Mouse (Mus musculus) c-Kit-positive CD71-negative TER-119-negative erythroid progenitor cells, embryonic 14.5 days (primary cell): Measurements from ENCODE around the gene Ufc1.

Experiments
- DNase-seq: peaks from one replicate; pipeline ENCODE4 v3.0.0-alpha.2; 2013; ENCODE audit warnings: low read depth

Gene Ufc1

GRCm38 (mm10) chr1:171271196-171271595 lies 23.6 kb downstream of the Ufc1 start:
- DNase-seq = no peak

DNA sequence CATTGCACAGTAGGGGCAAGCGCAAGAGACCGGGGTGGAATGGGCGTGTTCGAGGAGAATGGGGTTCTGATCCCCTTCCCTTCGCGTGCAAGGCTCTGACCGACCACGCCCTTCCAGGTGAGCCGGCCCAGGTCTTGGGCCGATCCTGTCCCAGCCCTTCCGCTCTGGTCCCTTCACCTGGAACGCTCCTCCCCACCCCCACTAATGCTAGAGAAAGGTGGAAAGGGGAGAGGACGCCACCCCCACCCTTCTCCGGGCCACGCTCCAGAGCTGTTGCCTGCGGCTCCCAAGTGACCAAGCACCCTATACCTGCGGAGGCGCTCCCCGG lies 24.3 kb downstream of the Ufc1 start:
- no peak for DNase-seq

- DNase-seq = peak; percentile 85
Observed at GRCm38 (mm10) chr1:171269848-171270572, 24.8 kb downstream of the Ufc1 start, which contains the start of gene B4galt3. Gene B4galt3 (plus strand): TSS chr1:171270328.

- DNase-seq = no peak
Observed at GRCm38 (mm10) chr1:171268341-171268740, 26.5 kb downstream of the Ufc1 start.

DNA sequence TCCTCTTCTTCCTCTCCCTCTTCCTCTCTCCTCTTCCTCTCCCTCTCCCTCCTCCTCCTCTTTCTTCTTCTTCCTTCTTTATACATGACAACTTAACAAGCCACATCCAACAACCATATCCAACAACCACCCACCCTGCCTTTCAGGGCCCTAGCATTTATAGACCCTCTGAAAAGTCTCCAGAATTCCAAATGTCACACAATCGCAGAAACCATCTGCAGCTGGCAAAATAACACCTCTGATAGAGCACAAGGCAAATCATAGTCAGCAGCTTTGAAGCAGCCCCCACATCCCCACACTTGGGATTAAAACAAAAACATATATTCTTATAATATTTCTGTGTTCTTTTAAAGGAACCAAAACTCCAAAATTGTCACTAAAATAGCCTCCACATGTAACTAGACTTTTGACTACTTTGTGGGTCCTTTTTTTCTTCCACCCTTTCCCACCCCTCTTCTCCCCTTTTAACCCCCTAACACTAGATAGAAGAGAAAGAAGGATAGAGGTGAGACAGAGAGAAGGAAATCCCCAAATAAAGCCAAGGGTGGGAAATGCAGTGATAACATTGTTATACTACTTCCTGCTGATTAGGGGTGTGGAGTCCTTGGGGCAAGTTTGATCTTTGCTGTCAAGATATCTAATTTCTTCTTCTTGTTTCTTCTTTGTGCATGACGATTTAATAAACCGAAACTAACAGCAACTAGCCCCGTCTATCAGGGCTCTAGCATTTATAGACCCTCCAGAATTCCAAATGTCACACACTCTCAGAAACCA lies 28.7 kb downstream of the Ufc1 start:
- DNase-seq = no peak

DNA sequence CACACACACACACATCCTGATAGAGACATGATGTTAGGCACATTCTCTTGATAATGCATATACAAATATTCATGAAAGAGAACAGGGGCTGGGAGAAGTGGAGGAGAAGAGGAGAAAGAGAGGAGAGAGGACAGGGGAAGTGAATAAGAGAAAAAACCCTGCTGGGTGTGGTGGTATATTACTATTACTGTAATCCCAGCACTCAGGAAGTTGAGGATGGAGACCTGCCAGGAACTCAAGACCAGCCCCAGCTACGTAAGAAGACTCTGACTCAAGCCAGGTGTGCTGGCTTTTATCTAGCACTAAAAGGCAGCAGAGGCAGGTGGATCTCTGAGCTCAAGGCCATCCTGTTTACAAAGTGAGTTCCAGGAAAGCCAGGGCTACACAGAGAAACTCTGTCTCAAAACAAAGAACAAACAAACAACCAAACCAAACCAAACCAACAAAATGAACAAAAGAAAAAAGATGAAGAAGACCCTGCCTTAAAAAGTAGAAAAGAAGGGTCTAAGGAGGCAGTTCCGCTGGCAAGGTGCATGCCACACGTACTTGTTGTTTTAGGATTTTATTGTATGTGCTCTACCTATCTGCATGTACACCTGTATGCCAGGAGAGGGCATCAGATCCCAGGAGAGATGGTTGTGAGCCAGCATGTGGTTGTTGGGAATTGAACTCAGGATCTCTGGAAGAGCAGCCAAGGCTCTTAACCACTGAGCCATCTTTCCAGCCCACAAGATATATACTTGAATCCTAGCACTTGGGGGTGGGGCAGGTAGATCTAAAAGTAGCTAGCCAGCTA lies 31.0 kb downstream of the Ufc1 start:
- no peak for DNase-seq

- no peak for DNase-seq
Observed at GRCm38 (mm10) chr1:171263185-171263611, 31.6 kb downstream of the Ufc1 start.

GRCm38 (mm10) chr1:171262594-171263130 lies 32.2 kb downstream of the Ufc1 start:
- DNase-seq = no peak

- no peak for DNase-seq
Observed at GRCm38 (mm10) chr1:171260316-171260715, 34.5 kb downstream of the Ufc1 start.

DNA sequence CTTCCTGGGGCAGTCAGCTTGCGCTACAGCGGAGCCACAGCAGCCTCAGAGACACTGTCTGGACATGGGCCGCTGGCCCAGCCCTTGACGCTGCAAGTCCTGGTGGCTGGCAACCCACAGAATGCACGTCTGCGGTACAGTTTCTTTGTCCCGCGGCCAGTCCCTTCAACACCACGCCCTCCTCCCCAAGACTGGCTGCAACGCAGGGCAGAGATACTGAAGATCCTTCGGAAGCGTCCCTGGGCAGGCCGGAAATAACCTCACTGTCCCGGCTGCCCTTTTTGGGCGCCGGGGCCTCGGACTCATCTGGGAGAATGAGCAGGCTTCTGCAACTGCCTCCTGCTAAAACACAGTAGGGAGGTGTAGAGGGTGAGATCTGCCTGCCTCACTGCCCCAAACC lies 35.9 kb downstream of the Ufc1 start:
- no peak for DNase-seq

GRCm38 (mm10) chr1:171257781-171258180 lies 37.0 kb downstream of the Ufc1 start:
- no peak for DNase-seq

- no peak for DNase-seq
Observed at GRCm38 (mm10) chr1:171256937-171257548, 37.8 kb downstream of the Ufc1 start.

GRCm38 (mm10) chr1:171256095-171256818 lies 38.6 kb downstream of the Ufc1 start:
- DNase-seq = no peak

GRCm38 (mm10) chr1:171252415-171252814 lies 42.4 kb downstream of the Ufc1 start:
- DNase-seq = no peak

DNA sequence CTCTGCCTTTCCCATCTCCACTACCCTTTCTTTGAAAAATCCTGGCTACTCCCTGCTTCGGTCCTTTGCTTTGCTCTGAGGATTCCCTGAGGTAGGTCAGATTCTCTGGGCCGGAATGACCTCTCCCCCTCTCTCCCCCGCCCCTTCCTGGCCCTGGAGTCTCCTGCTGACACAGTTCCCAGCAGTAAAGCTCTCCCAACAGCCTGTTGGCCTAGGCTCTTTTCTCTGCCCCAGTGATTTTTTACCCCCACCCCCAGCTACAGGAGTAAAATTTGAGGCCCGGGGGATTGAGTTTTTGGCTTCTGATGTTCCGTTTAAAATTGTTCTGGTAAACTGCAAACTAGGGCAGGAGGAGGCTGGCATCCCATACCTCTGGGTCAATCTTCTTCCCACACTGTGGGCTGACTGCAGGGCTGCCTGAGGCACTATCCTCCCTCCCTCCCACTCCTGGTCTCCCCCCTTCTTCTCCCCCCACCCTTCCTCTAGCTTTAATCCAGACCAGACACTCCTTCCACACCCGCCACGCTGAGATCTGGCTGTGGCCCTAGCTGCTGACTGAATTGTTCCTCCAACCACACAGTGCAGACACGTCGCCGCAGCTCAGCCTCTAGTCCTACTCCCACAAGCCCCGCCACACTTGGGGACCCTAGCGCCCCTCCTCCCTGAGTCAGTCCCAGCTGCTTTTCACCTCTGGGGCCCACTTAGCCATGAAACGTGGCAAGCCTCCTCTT lies 43.1 kb downstream of the Ufc1 start:
- no peak for DNase-seq

GRCm38 (mm10) chr1:171250680-171251593 lies 43.9 kb downstream of the Ufc1 start, which contains the start of gene Ndufs2:
Gene Ndufs2 (minus strand): TSS chr1:171251388.
- no peak for DNase-seq

- no peak for DNase-seq
Observed at GRCm38 (mm10) chr1:171249913-171250600, 44.8 kb downstream of the Ufc1 start, which contains the start of gene Adamts4. Gene Adamts4 (plus strand): TSS chr1:171250421.

- no peak for DNase-seq
Observed at GRCm38 (mm10) chr1:171248386-171249226, 46.2 kb downstream of the Ufc1 start.
